Mouse (Mus musculus) forebrain, postnatal 0 days (tissue): ENCODE results near the gene Gtf2h2. TPM values are rescaled to one million over a fixed set of nuclear protein-coding genes. Genes with fewer than 3 reads are reported as not detected.
"Not testable (repeated sequence)": the region's sequence is repeated elsewhere in the genome, so short reads cannot be mapped to it uniquely, and the experiment has no call there.

Source experiments
- ATAC-seq: fragments of 200-750 bp; cut with Nextera tagmentation; 2 replicates; pipeline ENCODE4 v1.8.0; 2017; ENCODE audit warnings: mild to moderate bottlenecking, moderate library complexity
- DNase-seq: peaks from one replicate; pipeline ENCODE4 v3.0.0-alpha.2; 2015
- H3K27ac ChIP-seq: fragments of 300-500 bp; sonication (generic); 2 replicates; pipeline ENCODE4 v1.5.1; 2014; ENCODE audit warnings: low read depth, mild to moderate bottlenecking, antibody characterized with exemption, low read length, moderate library complexity, mixed read lengths
- H3K27me3 ChIP-seq: fragments of 300-500 bp; sonication (generic); 2 replicates; pipeline ENCODE4 v1.6.1; 2014; ENCODE audit warnings: mild to moderate bottlenecking, low read length, mixed read lengths; ENCODE audit not compliant: insufficient read depth
- H3K36me3 ChIP-seq: fragments of 300-500 bp; sonication (generic); 2 replicates; pipeline ENCODE4 v1.6.1; 2014; ENCODE audit warnings: mild to moderate bottlenecking, moderate library complexity; ENCODE audit not compliant: insufficient read depth
- H3K4me1 ChIP-seq: fragments of 300-500 bp; sonication (generic); 2 replicates; pipeline ENCODE4 v1.6.1; 2014; ENCODE audit warnings: antibody characterized with exemption; ENCODE audit not compliant: insufficient read depth
- H3K4me2 ChIP-seq: fragments of 300-500 bp; sonication (generic); 2 replicates; pipeline ENCODE4 v1.6.1; 2014; ENCODE audit warnings: low read depth, mild to moderate bottlenecking, moderate library complexity
- H3K4me3 ChIP-seq: fragments of 300-500 bp; sonication (generic); 2 replicates; pipeline ENCODE4 v1.5.1; 2014; ENCODE audit warnings: low read depth, low read length, mixed read lengths
- H3K9ac ChIP-seq: fragments of 300-500 bp; sonication (generic); 2 replicates; pipeline ENCODE4 v1.6.1; 2014; ENCODE audit warnings: mild to moderate bottlenecking
- H3K9me3 ChIP-seq: fragments of 300-500 bp; sonication (generic); 2 replicates; pipeline ENCODE4 v1.6.1; 2016; ENCODE audit warnings: low read length
- CTCF ChIP-seq: sonication (generic); IDR thresholded peaks from 2 replicates; pipeline ENCODE4 v1.5.1; 2016; ENCODE audit warnings: antibody characterized with exemption, control low read depth, low read depth
- WGBS: fragments of 180-500 bp; shearing (Covaris S2); extraction: QIAGEN DNeasy Blood & Tissue Kit; methylation state at CpG from one replicate; pipeline ENCODE4 v1.1.7; 2014; 5-methylcytosine and 5-hydroxymethylcytosine counted together
- polyA plus RNA-seq: library from polyadenylated mRNA; unstranded; fragments of >200 nt; fragmentation: Nextera tagmentation; extraction: Ambion mirVana; gene quantifications from 2 replicates; pipeline ENCODE4 v1.2.1, GENCODE M21; 2015
- total RNA-seq: library from RNA; depleted of rRNA; stranded (reverse); fragments of >200 nt; gene quantifications from 2 replicates; pipeline ENCODE4 v1.2.3, GENCODE M21; 2014; rRNA removed

Gtf2h2 gene
- total and polyA plus RNA-seq, 2 experiments from 2014 or later: 44.9 to 58.8 TPM

- no peak overlapping the region for H3K27ac ChIP-seq
- TF ChIP-seq CTCF: no peak
- no peaks in the 10 kb centered on the region for H3K36me3 ChIP-seq
- no peak overlapping the region for H3K4me2 ChIP-seq
- ATAC-seq (no peak), DNase-seq (no peak)
- no peaks in the 10 kb centered on the region for H3K9me3 ChIP-seq
- no peaks in the 10 kb centered on the region for H3K4me1 ChIP-seq
- H3K9ac ChIP-seq: no peak overlapping the region
- WGBS: 77% methylated on average over 3 of the region's 3 CpGs
- H3K27me3 ChIP-seq: no peaks in the 10 kb centered on the region
- H3K4me3 ChIP-seq: no peak overlapping the region
Observed at GRCm38 (mm10) chr13:100437322-100437825, 55.0 kb downstream of the Gtf2h2 start.

DNA sequence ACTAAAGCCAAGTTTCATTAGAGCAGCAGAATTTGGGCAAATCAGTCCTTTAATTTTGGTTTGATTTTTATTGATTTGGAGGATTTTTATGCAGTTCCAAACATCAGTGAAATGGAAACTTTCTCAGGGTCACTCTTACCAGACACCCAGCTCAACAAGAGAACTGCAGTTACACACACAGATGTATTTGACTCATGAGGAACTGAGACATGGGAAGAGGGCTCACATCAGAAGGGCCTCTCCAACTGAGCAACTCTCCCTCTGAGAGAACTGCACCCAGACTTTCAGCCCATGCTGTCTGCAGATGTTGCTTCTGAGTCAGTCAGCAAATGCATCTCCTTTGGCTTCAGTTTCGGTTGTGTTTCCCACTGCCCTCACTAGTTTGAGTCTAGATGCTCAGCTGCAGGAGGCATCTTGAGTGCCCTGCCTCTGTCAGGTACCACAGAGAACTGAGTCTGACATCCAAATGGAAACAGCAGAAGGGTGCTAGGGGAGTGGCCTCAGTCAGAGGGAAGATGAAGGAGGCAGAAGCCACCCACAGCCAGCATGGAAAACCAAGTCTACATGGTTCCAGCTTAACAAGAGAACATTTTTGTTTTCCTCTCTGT is 55.7 kb downstream of the Gtf2h2 start:
- H3K27me3 ChIP-seq, H3K4me2 ChIP-seq, ATAC-seq, H3K9me3 ChIP-seq, H3K36me3 ChIP-seq, H3K9ac ChIP-seq, DNase-seq, H3K4me3 ChIP-seq, H3K27ac ChIP-seq, H3K4me1 ChIP-seq: not testable (repeated sequence)
- 82% methylated on average over 1 of the region's 1 CpGs for WGBS

DNA sequence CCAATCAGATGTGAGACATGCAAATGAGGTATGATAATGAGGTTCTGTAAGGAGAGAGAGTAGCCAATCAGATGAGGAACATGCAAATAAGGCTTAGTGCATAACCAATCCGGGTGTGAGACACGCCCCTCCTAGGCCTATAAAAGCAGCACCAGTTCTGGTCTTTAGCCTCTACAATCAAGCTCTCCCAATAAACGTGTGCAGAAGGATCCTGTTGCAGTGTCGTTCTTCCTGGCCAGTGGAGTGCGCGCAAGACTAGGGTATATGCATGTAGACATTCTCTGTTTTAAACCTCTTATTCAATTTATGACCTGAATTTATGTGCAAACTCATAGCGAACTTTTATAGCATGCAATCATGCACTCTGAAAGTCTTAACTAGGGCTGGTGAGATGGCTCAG is 72.4 kb downstream of the Gtf2h2 start:
- H3K4me1 ChIP-seq, H3K9ac ChIP-seq, H3K36me3 ChIP-seq, H3K4me3 ChIP-seq, H3K9me3 ChIP-seq, DNase-seq, ATAC-seq, H3K4me2 ChIP-seq, H3K27me3 ChIP-seq, H3K27ac ChIP-seq: not testable (repeated sequence)
- WGBS: 91% methylated on average over 7 of the region's 7 CpGs

- ATAC-seq (no peak), DNase-seq (no peak)
- Histone ChIP-seq H3K36me3 (no peaks in the 10 kb centered on the region), H3K9me3 (no peaks in the 10 kb centered on the region), H3K27me3 (no peaks in the 10 kb centered on the region), H3K4me2 (no peak overlapping the region), H3K4me1 (no peaks in the 10 kb centered on the region), H3K9ac (no peak overlapping the region), H3K4me3 (no peak overlapping the region), H3K27ac (no peak overlapping the region)
- no peak for TF ChIP-seq CTCF
- WGBS: 55% methylated on average over 1 of the region's 1 CpGs
Observed at GRCm38 (mm10) chr13:100414428-100414827, 78.0 kb downstream of the Gtf2h2 start.

Other genes with a start within 250 kb of the Gtf2h2 start
- 0.33 and 0.38 TPM in 2 replicates for gene Naip5, start 246.3 kb downstream of the Gtf2h2 start, total RNA-seq
- 0.11 and 0.18 TPM in 2 replicates for gene Naip5, start 246.3 kb downstream of the Gtf2h2 start, polyA plus RNA-seq
- 0.10 and 0.23 TPM in 2 replicates for gene Naip6, start 174.9 kb downstream of the Gtf2h2 start, total RNA-seq
- gene Naip6, start 174.9 kb downstream of the Gtf2h2 start, polyA plus RNA-seq: 0.02 TPM in 1 of 2 replicates, not detected in the other
- 0.08 and 0.10 TPM in 2 replicates for gene Naip1, start 39.7 kb downstream of the Gtf2h2 start, total RNA-seq
- 0.03 and 0.08 TPM in 2 replicates for gene Naip1, start 39.7 kb downstream of the Gtf2h2 start, polyA plus RNA-seq
- gene Ocln, start 60.1 kb upstream of the Gtf2h2 start, total RNA-seq: 13.5 and 15.8 TPM in 2 replicates
- gene Ocln, start 60.1 kb upstream of the Gtf2h2 start, polyA plus RNA-seq: 8.2 and 11.7 TPM in 2 replicates
- gene Marveld2, start 124.4 kb upstream of the Gtf2h2 start, total RNA-seq: 1.0 and 1.8 TPM in 2 replicates
- 1.1 and 1.3 TPM in 2 replicates for gene Marveld2, start 124.4 kb upstream of the Gtf2h2 start, polyA plus RNA-seq
- gene Ak6, start 158.4 kb upstream of the Gtf2h2 start, total RNA-seq: 162 and 212 TPM in 2 replicates
- gene Ak6, start 158.4 kb upstream of the Gtf2h2 start, polyA plus RNA-seq: 401 and 512 TPM in 2 replicates
- 22.2 and 28.2 TPM in 2 replicates for gene Rad17, start 158.5 kb upstream of the Gtf2h2 start, total RNA-seq
- gene Rad17, start 158.5 kb upstream of the Gtf2h2 start, polyA plus RNA-seq: 11.3 and 13.3 TPM in 2 replicates
- 50.1 and 50.8 TPM in 2 replicates for gene Taf9, start 159.0 kb upstream of the Gtf2h2 start, total RNA-seq
- gene Taf9, start 159.0 kb upstream of the Gtf2h2 start, polyA plus RNA-seq: 40.8 and 57.6 TPM in 2 replicates
- 0.19 and 1.0 TPM in 2 replicates for gene Ccdc125, start 177.1 kb upstream of the Gtf2h2 start, total RNA-seq
- 0.80 and 1.3 TPM in 2 replicates for gene Ccdc125, start 177.1 kb upstream of the Gtf2h2 start, polyA plus RNA-seq
- 38.0 and 48.2 TPM in 2 replicates for gene Cdk7, start 238.4 kb upstream of the Gtf2h2 start, total RNA-seq
- 36.5 and 40.9 TPM in 2 replicates for gene Cdk7, start 238.4 kb upstream of the Gtf2h2 start, polyA plus RNA-seq